Mouse (Mus musculus) kidney, adult 2 months (tissue): ENCODE measurements around the gene Tada3.
A peak's percentile ranks its signal among the peaks of the same experiment; 100 is the strongest.

Source experiments
- CTCF ChIP-seq: fragments of 200-500 bp; conservative IDR thresholded peaks from 2 replicates; pipeline ENCODE4 v1.5.1; 2011; ENCODE audit warnings: low read depth, mild to moderate bottlenecking, control low read depth, low read length, moderate library complexity, mixed read lengths; ENCODE audit not compliant: insufficient read depth, insufficient read length
- POLR2A ChIP-seq: fragments of 200-500 bp; IDR thresholded peaks from one replicate; pipeline ENCODE4 v1.6.1; 2011; ENCODE audit warnings: low read depth, low read length, control low read depth

GRCm38 (mm10) chr6:113343177-113344092 lies 34.2 kb downstream of the Tada3 start, which contains the start of gene Camk1:
- no peak for TF ChIP-seq CTCF
- peak; percentile 67 for TF ChIP-seq POLR2A
